Mouse (Mus musculus) T-helper 17 cell (primary cell): ENCODE measurements around the gene Sdc4.

Experiments used
- in situ Hi-C, 2 experiments: fragments of 300-600 bp; cut with MboI, MseI; formaldehyde crosslinking; loops; 1 replicate in 1 of 2; 2 replicates in 1 of 2; pipeline ENCODE4 v1.15.1; 2025; ENCODE audit warnings: high pct_unique_total_duplicates in 2 of 2

Sdc4 gene

GRCm38 (mm10) chr2:164452000-164452676, 8.5 kb upstream of the Sdc4 start:
- in situ Hi-C loops, result no loop called here

- in situ Hi-C loops, result no loop called here
Measured at GRCm38 (mm10) chr2:164449341-164450042, 5.8 kb upstream of the Sdc4 start.

GRCm38 (mm10) chr2:164448921-164449320, 5.2 kb upstream of the Sdc4 start:
- in situ Hi-C loops, result no loop called here

GRCm38 (mm10) chr2:164448140-164448539, 4.5 kb upstream of the Sdc4 start:
- in situ Hi-C loops, result no loop called here

- in situ Hi-C loops, result no loop called here
Measured at GRCm38 (mm10) chr2:164446086-164446469, 2.4 kb upstream of the Sdc4 start.

- in situ Hi-C loops, result no loop called here
Measured at GRCm38 (mm10) chr2:164445399-164446085, 1.9 kb upstream of the Sdc4 start.

GRCm38 (mm10) chr2:164444701-164445100, 1.0 kb upstream of the Sdc4 start:
- in situ Hi-C loops, result no loop called here

GRCm38 (mm10) chr2:164443051-164443437, 643 bp downstream of the Sdc4 start:
- in situ Hi-C loops, result no loop called here

- in situ Hi-C loops, result no loop called here
Measured at GRCm38 (mm10) chr2:164442315-164443050, 1.2 kb downstream of the Sdc4 start.

- in situ Hi-C loops, result no loop called here
Measured at GRCm38 (mm10) chr2:164441731-164442130, 2.0 kb downstream of the Sdc4 start.

- in situ Hi-C loops, result no loop called here
Measured at GRCm38 (mm10) chr2:164441155-164441554, 2.5 kb downstream of the Sdc4 start.

- in situ Hi-C loops, result no loop called here
Measured at GRCm38 (mm10) chr2:164440314-164440713, 3.4 kb downstream of the Sdc4 start.

GRCm38 (mm10) chr2:164439001-164439421, 4.7 kb downstream of the Sdc4 start:
- in situ Hi-C loops, result no loop called here

- in situ Hi-C loops, result no loop called here
Measured at GRCm38 (mm10) chr2:164438257-164438656, 5.4 kb downstream of the Sdc4 start.

- in situ Hi-C loops, result no loop called here
Measured at GRCm38 (mm10) chr2:164437710-164438109, 6.0 kb downstream of the Sdc4 start.

GRCm38 (mm10) chr2:164436961-164437360, 6.7 kb downstream of the Sdc4 start:
- in situ Hi-C loops, result no loop called here

GRCm38 (mm10) chr2:164436215-164436913, 7.3 kb downstream of the Sdc4 start:
- in situ Hi-C loops, result no loop called here

- in situ Hi-C loops, result no loop called here
Measured at GRCm38 (mm10) chr2:164435216-164436090, 8.2 kb downstream of the Sdc4 start.

GRCm38 (mm10) chr2:164434681-164435080, 9.0 kb downstream of the Sdc4 start:
- in situ Hi-C loops, result no loop called here

- in situ Hi-C loops, result no loop called here
Measured at GRCm38 (mm10) chr2:164433278-164433895, 10.3 kb downstream of the Sdc4 start.
